Comparison of ENCODE assay signal across 8 mouse cellular contexts in genomic region chr13:84613004-84613403, GRCm38 (mm10).
DNase-seq lines count a peak whose midpoint lies in the region; TF ChIP-seq lines count a peak whose summit lies in the region.

No protein-coding gene starts in this region.

- intact Hi-C loops in gastrocnemius, adult 2 months (cut with DNase I), result no loop called here
- intact Hi-C loops in gastrocnemius, postnatal 36 days (cut with DNase I), result no loop called here
- intact Hi-C loops in left cerebral cortex, postnatal 4 days (cut with DNase I), result loop anchor here (5.0 kb wide), 2 partner anchors 261 to 876 kb away; no protein-coding TSS in a partner anchor

- DNase-seq in gastrocnemius, adult 2 months, result peak; percentile 26
- no peak for DNase-seq in gastrocnemius, postnatal 36 days
- DNase-seq in brain, adult 2 months (ENCODE audit: low read depth, low spot score), result peak; percentile 96
- peak; percentile 22 to 66 for DNase-seq in frontal cortex, postnatal 10 days (ENCODE audit: low spot score in 2 of 2)
- DNase-seq in left cerebral cortex, postnatal 4 days, result peak; percentile 35
- DNase-seq in right cerebral cortex, postnatal 14 days, result peak; percentile 26
- DNase-seq in spleen, adult 18-20 months, result no peak
- no peak for DNase-seq in urinary bladder, postnatal 14 days (ENCODE audit: low spot score)

- no peak overlapping the region for H3K27ac ChIP-seq in gastrocnemius, adult 2 months

- H3K4me3 ChIP-seq in gastrocnemius, adult 2 months, result no peak overlapping the region

- TF ChIP-seq CTCF in gastrocnemius, adult 2 months (IDR thresholded peaks at IDR 0.05), result no peak

Comparison
In these comparisons a context has a peak if more than half of its experiments do, and no peak if none do; other contexts are left out.
1. DNase-seq: peak in gastrocnemius, adult 2 months (single experiment), brain, adult 2 months (single experiment), frontal cortex, postnatal 10 days (2 of 2), left cerebral cortex, postnatal 4 days (single experiment) and right cerebral cortex, postnatal 14 days (single experiment); none in gastrocnemius, postnatal 36 days (0 of 2), spleen, adult 18-20 months (0 of 2) and urinary bladder, postnatal 14 days (single experiment).